Mouse (Mus musculus) heart, embryonic 11.5 days (tissue): ENCODE measurements around the gene F7. TPM values are rescaled to one million over a fixed set of nuclear protein-coding genes. Genes with fewer than 3 reads are reported as not detected.

ENCODE experiments used
- ATAC-seq: fragments of 200-750 bp; cut with Nextera tagmentation; replicated peaks from 2 replicates; pipeline ENCODE4 v1.8.0; 2017; ENCODE audit warnings: moderate library complexity; ENCODE audit not compliant: insufficient number of reproducible peaks, low FRiP score, low TSS enrichment
- H3K27ac ChIP-seq: fragments of 300-500 bp; sonication (generic); 2 replicates; pipeline ENCODE4 v1.5.1; 2014; ENCODE audit warnings: mild to moderate bottlenecking, low read depth, low read length
- H3K27me3 ChIP-seq: fragments of 300-500 bp; sonication (generic); 2 replicates; pipeline ENCODE4 v1.6.1; 2014; ENCODE audit warnings: mild to moderate bottlenecking, low read length, mixed read lengths; ENCODE audit not compliant: control insufficient read depth, insufficient read depth
- H3K36me3 ChIP-seq: fragments of 300-500 bp; sonication (generic); 2 replicates; pipeline ENCODE4 v1.6.1; 2014; ENCODE audit warnings: mild to moderate bottlenecking, low read length, moderate library complexity, mixed read lengths; ENCODE audit not compliant: control insufficient read depth, insufficient read depth
- H3K4me1 ChIP-seq: fragments of 300-500 bp; sonication (generic); 2 replicates; pipeline ENCODE4 v1.6.1; 2014; ENCODE audit warnings: low read length; ENCODE audit not compliant: control insufficient read depth, insufficient read depth
- H3K4me2 ChIP-seq: fragments of 300-500 bp; sonication (generic); 2 replicates; pipeline ENCODE4 v1.6.1; 2014; ENCODE audit warnings: mild to moderate bottlenecking, moderate library complexity
- H3K4me3 ChIP-seq: fragments of 300-500 bp; sonication (generic); 2 replicates; pipeline ENCODE4 v1.5.1; 2014; ENCODE audit warnings: low read depth, low read length
- H3K9ac ChIP-seq: fragments of 300-500 bp; sonication (generic); 2 replicates; pipeline ENCODE4 v1.6.1; 2014; ENCODE audit warnings: mild to moderate bottlenecking, low read depth, low read length, moderate library complexity
- H3K9me3 ChIP-seq: fragments of 300-500 bp; sonication (generic); replicated peaks from 2 replicates; pipeline ENCODE4 v1.6.1; 2016; ENCODE audit warnings: low read length; ENCODE audit not compliant: control insufficient read depth
- WGBS: fragments of 180-500 bp; shearing (Covaris S2); extraction: QIAGEN DNeasy Blood & Tissue Kit; methylation state at CpG from one replicate; pipeline ENCODE4 v1.1.7; 2014; ENCODE audit not compliant: insufficient replicate concordance; 5-methylcytosine and 5-hydroxymethylcytosine counted together
- polyA plus RNA-seq: library from polyadenylated mRNA; unstranded; fragments of >200 nt; fragmentation: Nextera tagmentation; extraction: Ambion mirVana; gene quantifications from 2 replicates; pipeline ENCODE4 v1.2.1, GENCODE M21; 2014

F7 gene
- polyA plus RNA-seq, 1 experiment from 2014 or later = not detected

GRCm38 (mm10) chr8:12985259-12985658 is 40.6 kb upstream of the F7 start:
- H3K36me3 ChIP-seq = no peaks in the 10 kb centered on the region
- H3K9ac ChIP-seq = no peak overlapping the region
- no peaks in the 10 kb centered on the region for H3K27me3 ChIP-seq
- H3K4me2 ChIP-seq = no peak overlapping the region
- no peak overlapping the region for H3K4me3 ChIP-seq
- WGBS = 82% methylated on average over 13 of the region's 13 CpGs
- no peaks in the 10 kb centered on the region for H3K9me3 ChIP-seq
- no peak for ATAC-seq
- no peak overlapping the region for H3K27ac ChIP-seq
- H3K4me1 ChIP-seq = no peaks in the 10 kb centered on the region

DNA sequence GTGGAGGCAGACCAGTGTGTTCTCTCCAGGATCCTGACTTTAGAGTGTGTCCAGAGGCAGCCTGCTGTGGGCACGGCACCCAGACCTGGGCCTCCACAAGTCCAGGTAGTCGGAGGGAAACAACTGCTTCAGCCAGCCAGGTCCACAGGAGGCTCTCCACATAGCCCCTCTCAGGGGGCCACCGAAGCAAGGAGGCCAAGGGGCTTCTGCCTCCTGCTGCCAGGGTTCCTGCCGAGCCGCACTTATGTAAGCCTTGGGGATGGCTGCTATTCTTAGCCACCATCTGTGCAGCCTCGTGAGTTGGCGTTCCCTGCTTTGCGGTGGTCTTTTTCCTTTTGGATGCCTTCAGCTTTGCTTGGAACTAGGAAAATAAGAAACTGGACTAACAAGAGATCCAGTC is 38.3 kb upstream of the F7 start:
- no peaks in the 10 kb centered on the region for H3K4me1 ChIP-seq
- no peak overlapping the region for H3K9ac ChIP-seq
- no peaks in the 10 kb centered on the region for H3K9me3 ChIP-seq
- 52% methylated on average over 8 of the region's 8 CpGs for WGBS
- H3K36me3 ChIP-seq = no peaks in the 10 kb centered on the region
- H3K27ac ChIP-seq = no peak overlapping the region
- H3K27me3 ChIP-seq = no peaks in the 10 kb centered on the region
- H3K4me3 ChIP-seq = no peak overlapping the region
- no peak overlapping the region for H3K4me2 ChIP-seq
- no peak for ATAC-seq

DNA sequence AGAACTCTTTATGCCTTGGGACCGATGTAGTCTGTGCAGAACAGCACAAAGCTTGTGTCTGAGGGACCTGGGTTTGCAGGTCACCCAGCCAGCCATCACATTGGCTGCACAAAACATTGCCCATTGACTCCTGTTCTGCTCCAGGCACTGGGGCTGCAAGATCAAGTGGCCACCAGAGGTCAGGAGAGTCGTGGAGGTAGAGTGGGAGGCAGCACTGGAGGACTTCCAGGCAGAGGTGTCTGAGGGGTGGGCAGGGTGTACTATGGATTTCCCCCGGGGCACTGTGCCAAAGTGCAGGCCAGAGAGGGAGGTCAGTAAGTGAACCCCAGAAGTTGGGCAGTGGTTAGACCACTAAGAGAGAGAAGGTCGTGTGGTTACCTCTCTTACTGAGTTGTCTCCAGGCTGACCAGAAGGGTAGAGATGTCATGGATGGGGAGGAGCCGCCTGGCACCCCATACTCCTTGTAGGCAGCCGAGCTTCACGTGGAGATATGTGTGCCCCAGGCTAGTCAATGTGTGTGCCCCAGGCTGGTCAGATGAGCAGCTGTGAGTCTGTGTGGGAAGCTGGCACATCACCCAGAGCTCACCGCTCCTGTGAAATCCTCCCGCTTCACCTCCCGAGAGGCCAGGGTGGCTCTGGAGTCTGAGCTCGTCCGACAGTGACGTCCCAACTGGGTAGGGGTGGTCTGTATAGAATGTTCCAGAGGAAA is 37.0 kb upstream of the F7 start:
- no peaks in the 10 kb centered on the region for H3K4me1 ChIP-seq
- H3K4me3 ChIP-seq = no peak overlapping the region
- WGBS = 72% methylated on average over 13 of the region's 13 CpGs
- no peaks in the 10 kb centered on the region for H3K36me3 ChIP-seq
- H3K9me3 ChIP-seq = no peaks in the 10 kb centered on the region
- no peak overlapping the region for H3K9ac ChIP-seq
- no peak overlapping the region for H3K4me2 ChIP-seq
- H3K27me3 ChIP-seq = no peaks in the 10 kb centered on the region
- ATAC-seq = no peak
- H3K27ac ChIP-seq = no peak overlapping the region

- Histone ChIP-seq H3K9ac (no peak overlapping the region), H3K27me3 (no peaks in the 10 kb centered on the region), H3K36me3 (no peaks in the 10 kb centered on the region), H3K4me2 (no peak overlapping the region), H3K27ac (no peak overlapping the region), H3K4me3 (no peak overlapping the region), H3K9me3 (no peaks in the 10 kb centered on the region), H3K4me1 (peaks cover 3% of the 10 kb centered on the region; the same call in 1 of the 2 replicates)
- ATAC-seq = no peak
- 78% methylated on average over 10 of the region's 10 CpGs for WGBS
Observed at GRCm38 (mm10) chr8:12991411-12991810, 34.4 kb upstream of the F7 start.

GRCm38 (mm10) chr8:12994468-12994867 is 31.4 kb upstream of the F7 start:
- H3K4me2 ChIP-seq = no peak overlapping the region
- 75% methylated on average over 5 of the region's 5 CpGs for WGBS
- H3K27me3 ChIP-seq = no peaks in the 10 kb centered on the region
- no peak overlapping the region for H3K27ac ChIP-seq
- H3K9ac ChIP-seq = no peak overlapping the region
- H3K9me3 ChIP-seq = no peaks in the 10 kb centered on the region
- no peaks in the 10 kb centered on the region for H3K36me3 ChIP-seq
- H3K4me1 ChIP-seq = peaks cover 18% of the 10 kb centered on the region
- ATAC-seq = no peak
- no peak overlapping the region for H3K4me3 ChIP-seq

DNA sequence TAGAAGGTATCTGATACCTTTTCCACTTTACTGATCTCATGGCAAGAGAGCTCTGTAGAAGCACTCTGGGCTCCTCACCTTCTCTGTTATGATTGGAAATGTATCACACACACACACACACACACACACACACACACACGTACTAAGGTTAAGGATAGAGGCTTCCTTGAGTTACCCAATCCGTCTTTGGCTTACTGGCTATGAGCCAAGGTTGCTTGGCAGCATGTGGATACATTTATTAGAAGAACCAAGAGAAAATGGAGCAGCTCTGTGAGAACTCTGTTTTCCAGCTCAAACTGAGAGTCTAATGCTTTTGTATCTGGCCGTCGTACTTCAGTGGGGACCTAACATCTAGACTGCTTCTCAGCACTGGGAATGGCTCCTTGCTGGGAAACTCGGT is 30.4 kb upstream of the F7 start:
- 68% methylated on average over 5 of the region's 5 CpGs for WGBS
- H3K4me3 ChIP-seq = no peak overlapping the region
- ATAC-seq = no peak
- no peak overlapping the region for H3K9ac ChIP-seq
- no peaks in the 10 kb centered on the region for H3K9me3 ChIP-seq
- no peak overlapping the region for H3K4me2 ChIP-seq
- H3K4me1 ChIP-seq = peaks cover 18% of the 10 kb centered on the region
- H3K27me3 ChIP-seq = no peaks in the 10 kb centered on the region
- no peaks in the 10 kb centered on the region for H3K36me3 ChIP-seq
- no peak overlapping the region for H3K27ac ChIP-seq

- no peak for ATAC-seq
- H3K9me3 ChIP-seq = no peaks in the 10 kb centered on the region
- no peaks in the 10 kb centered on the region for H3K27me3 ChIP-seq
- peak overlapping the region; percentile 50 for H3K27ac ChIP-seq
- H3K4me3 ChIP-seq = no peak overlapping the region
- H3K36me3 ChIP-seq = no peaks in the 10 kb centered on the region
- H3K9ac ChIP-seq = peak overlapping the region; percentile 1
- 34% methylated on average over 8 of the region's 8 CpGs for WGBS
- H3K4me1 ChIP-seq = peaks cover 18% of the 10 kb centered on the region
- peak overlapping the region; percentile 22 for H3K4me2 ChIP-seq
Observed at GRCm38 (mm10) chr8:12996831-12997275, 29.0 kb upstream of the F7 start.

DNA sequence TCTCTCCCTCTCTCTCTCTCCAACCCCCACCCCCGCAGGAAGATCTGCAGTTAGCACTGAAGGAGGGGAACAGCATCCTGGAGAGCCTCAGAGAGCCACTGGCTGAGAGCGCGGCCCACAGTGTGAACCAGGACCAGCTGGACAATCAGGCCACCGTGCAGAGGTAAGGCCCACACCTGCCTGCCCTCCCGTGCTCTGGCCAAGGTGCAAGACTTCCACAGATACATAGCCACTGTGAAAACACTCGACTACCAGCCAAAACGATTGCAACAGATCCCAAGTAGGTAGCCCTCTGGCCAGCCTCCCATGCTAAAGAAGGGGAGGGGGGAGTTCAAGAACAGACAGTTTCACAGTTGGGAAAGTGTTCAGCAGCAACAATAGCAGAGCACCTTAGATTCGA is 27.5 kb upstream of the F7 start:
- 63% methylated on average over 8 of the region's 8 CpGs for WGBS

DNA sequence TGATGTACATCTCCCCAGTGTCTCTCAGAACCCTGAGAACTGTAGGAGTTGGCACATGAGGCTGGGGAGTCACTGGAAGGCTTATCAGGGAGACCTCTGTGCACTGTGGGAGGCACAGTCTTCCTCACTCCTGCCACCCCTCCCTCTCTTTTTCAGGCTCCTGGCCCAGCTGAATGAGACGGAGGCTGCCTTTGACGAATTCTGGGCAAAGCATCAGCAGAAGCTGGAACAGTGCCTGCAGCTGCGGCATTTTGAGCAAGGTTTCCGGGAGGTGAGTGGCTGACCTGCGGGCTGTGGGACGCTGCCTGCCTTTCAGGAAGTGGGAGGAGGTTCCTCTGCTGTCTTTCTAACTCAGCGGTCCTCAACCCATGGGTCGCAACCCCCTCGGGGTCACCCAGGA is 26.0 kb upstream of the F7 start:
- no peaks in the 10 kb centered on the region for H3K27me3 ChIP-seq
- no peak overlapping the region for H3K27ac ChIP-seq
- no peak for ATAC-seq
- H3K4me3 ChIP-seq = no peak overlapping the region
- H3K9me3 ChIP-seq = no peaks in the 10 kb centered on the region
- peaks cover 18% of the 10 kb centered on the region for H3K4me1 ChIP-seq
- H3K9ac ChIP-seq = no peak overlapping the region
- no peak overlapping the region for H3K4me2 ChIP-seq
- 69% methylated on average over 9 of the region's 9 CpGs for WGBS
- no peaks in the 10 kb centered on the region for H3K36me3 ChIP-seq

More for the DNA sequence above, 27.5 kb upstream of the F7 start:
- Histone ChIP-seq H3K9me3 (no peaks in the 10 kb centered on the region), H3K9ac (no peak overlapping the region), H3K4me1 (peaks cover 18% of the 10 kb centered on the region), H3K4me3 (no peak overlapping the region), H3K4me2 (no peak overlapping the region), H3K27me3 (no peaks in the 10 kb centered on the region), H3K27ac (no peak overlapping the region), H3K36me3 (no peaks in the 10 kb centered on the region)
- no peak for ATAC-seq
